Mouse (Mus musculus): ENCODE results near the gene Hsd3b5.
"Not testable (repeated sequence)": the region's sequence is repeated elsewhere in the genome, so short reads cannot be mapped to it uniquely, and the experiment has no call there.

Gene Hsd3b5

DNA sequence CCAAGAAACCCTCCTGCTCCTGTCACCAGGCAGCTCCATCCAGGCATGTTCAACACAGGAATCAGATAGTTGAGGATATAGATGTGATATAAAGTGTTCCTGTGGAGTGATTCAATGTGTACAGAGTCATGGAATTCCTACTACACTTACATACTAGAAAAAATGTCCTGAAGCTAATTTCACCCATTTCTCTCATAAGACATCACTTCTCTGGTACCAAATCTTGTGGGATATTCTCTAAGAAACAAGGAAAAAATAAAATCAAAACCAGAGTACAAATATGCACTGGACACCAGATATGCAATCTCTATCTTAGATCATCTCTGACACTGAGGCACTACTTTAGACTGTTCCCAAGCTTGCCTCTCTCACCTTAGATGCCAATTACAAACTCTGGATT lies at the start of gene Hsd3b5:
TSS of gene Hsd3b5 (minus strand) at position 101 of the 400 bp plus-strand sequence.
- DNase-seq (ENCODE audit: low read depth, low spot score), result no peak

- DNase-seq (ENCODE audit: low read depth, low spot score), result no peak
Measured at GRCm38 (mm10) chr3:98635145-98635544, 5.1 kb upstream of the Hsd3b5 start.

GRCm38 (mm10) chr3:98629633-98630032 lies 419 bp downstream of the Hsd3b5 start:
- no peak for DNase-seq (ENCODE audit: low read depth, low spot score)

DNA sequence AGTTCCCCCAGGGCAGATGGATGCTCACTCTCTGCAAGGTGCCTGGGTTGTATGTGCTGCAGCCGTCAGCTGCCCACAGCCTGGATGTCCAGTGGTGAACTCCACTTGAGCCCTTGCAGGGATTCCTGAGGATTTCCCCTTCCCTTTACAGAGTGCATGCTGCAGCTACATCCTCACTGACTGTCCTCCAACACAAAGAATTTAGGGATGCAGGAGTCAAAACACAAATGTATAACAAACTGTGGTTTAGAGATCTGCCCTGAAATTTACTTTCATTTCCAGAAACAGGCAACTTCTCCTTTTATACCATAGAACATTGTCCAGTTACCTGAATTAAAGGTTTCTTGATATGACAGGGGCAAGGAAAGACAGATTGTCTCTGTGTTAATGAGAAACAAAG lies 13.3 kb downstream of the Hsd3b5 start:
- not testable (repeated sequence) for DNase-seq (ENCODE audit: low read depth, low spot score)

DNA sequence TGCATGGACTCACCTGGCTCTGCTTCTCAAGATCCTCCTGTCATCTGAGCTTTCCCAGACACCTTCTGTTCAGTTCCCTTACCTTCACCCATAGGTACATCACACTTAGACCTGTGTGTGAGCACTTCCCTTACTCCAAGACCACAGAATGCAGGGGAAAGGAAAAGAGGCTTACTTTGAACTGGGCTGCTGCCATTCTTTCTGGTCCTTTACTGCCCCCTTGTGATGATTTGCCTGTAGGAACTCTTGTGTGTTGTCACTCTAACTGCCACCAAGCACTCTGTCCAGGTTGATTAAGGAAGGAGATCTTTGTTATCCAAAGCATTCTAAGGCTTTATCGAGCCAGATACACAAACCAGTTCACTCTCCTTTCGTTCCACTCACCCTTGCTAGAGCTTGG lies 13.8 kb downstream of the Hsd3b5 start:
- not testable (repeated sequence) for DNase-seq (ENCODE audit: low read depth, low spot score)

DNA sequence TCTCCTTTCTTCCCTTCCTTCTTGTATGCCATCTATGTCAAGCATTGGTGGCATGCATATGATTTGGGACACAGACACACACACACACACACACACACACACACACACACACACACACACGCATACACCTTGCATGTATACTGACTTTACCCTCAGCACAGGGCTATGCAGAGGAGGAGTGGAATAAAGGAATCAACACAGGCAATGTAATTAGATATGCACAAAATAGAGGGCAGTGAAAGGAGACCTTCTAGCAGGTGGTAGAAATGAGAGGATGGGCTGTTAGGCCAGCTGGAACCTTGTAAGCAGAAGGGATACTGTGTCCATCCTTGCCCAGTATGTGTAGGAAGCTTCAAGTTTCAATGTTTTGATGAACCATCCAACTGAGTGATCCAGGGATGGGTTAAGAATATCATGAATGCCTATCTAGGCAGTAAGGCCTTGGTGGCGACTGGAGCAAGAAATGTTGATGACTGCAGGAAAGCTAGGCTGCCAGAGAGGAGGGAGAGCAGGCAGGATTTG lies 15.6 kb downstream of the Hsd3b5 start:
- not testable (repeated sequence) for DNase-seq (ENCODE audit: low read depth, low spot score)

DNA sequence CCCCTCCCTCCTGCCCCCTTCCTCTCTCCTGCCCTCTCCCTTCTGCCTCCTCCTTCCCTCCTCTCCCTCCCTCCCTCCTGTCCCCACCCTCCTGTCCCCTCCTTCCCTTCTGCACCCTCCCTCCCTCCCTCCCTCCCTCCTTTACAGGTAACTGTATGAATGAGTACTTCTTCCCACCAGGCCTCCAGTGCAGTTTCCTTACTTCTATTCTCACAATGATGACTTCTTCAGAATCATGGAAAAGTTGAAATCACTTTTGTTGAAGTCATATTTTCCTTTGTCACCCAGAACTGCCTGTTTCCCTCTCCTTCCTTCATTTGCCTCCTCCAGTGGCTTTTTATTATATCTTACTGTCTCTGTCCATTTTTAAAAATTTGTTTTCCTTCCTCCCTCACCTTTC lies 16.1 kb downstream of the Hsd3b5 start:
- DNase-seq (ENCODE audit: low read depth, low spot score), result no peak

DNA sequence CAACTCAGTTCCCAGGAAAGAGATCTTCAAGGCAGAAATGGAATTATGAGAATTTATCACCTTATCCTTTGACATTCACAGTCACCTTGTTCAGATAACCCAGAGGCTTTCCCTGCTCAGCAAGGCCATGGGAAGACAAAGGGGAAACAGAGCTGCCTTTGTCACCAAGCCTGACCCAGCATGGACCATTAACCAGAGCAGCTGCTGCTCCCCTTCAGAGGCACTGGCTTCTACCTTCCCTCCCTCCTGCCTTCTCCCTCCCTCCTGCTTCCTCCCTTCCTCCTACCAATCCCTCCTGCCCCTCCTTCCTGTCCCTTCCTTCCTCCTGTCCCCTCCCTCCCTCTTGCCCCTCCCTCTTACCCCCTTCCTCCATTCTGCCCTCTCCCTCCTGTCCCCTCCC lies 16.5 kb downstream of the Hsd3b5 start:
- not testable (repeated sequence) for DNase-seq (ENCODE audit: low read depth, low spot score)

DNA sequence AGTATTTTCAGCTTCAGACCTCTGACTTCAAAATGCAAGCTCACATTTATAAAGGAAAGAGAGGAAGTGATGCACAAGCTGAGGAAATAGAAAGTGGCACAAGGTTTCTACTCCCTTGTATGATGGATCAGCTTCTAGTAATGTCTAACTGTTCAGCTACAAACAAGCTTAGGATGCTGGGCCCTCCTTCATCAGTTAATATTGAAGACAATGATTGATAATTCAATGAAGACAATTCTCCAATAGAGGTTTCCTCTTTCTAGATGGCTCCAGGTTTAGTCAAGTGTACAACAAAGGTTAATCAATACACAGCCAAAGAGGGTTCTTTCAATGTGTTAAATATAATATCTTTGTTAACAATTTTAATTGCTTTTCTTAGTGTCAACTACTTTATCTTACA lies 41.3 kb downstream of the Hsd3b5 start, which contains the start of gene Gm10681:
TSS of gene Gm10681 (minus strand) at position 101 of the 400 bp plus-strand sequence.
- no peak for DNase-seq (ENCODE audit: low read depth, low spot score)

DNA sequence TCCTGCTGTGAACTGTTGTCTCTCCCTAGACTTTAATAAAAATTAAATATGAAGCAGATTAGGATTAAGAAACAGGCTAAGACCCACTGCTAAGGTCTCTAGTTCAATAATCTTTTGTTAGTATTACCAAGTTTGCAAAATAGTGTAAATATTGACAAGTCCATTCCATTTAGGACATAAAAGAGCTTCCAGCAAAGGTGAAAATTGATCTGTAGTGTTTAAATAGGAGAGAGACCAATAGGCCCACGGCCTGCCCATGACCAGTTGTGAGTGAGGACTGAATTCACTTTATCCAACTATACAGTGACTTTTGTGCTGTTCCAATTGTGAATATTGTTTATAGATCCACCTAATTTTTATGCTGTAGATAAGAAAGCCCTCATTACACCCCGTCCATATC lies 42.3 kb downstream of the Hsd3b5 start:
- no peak for DNase-seq (ENCODE audit: low read depth, low spot score)

GRCm38 (mm10) chr3:98582622-98583021 lies 47.4 kb downstream of the Hsd3b5 start:
- DNase-seq (ENCODE audit: low read depth, low spot score), result not testable (repeated sequence)

DNA sequence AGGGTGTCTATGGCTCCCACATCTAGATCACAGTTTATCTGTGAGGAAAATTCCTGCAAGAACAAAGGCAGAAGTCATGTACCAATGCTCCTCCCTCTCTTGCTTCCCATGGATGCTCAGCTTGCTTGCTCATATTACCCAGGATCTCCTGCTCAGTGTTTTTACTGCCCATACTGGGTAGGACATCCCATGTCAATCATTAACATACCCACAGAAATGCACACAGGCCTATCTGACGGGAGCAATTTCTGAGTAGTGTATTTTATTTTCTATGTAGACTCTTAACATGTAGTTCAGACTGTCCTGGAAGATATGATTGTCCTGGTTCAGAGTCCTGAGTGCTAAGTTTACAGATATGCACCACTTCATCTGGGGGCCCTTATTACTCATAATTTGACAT lies 47.9 kb downstream of the Hsd3b5 start:
- not testable (repeated sequence) for DNase-seq (ENCODE audit: low read depth, low spot score)

DNA sequence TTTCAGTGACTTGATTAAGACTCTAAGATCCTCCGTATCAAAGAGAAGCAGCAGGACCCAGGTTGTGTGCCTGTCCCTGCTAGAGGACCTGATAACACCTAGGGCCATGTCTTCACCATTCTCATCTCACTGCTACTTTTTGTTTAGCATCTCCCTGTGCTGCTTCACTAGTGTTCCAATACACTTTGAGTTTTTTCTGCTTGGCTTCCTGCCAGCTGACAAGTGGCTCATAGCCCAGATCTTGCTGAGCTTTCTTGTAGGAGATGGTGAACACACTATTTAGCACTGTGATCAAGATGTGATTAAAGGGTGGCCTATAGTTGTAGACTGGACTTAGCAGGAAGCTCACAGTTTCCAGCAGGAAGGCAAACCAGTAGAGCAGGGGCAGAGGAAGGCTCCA lies 49.0 kb downstream of the Hsd3b5 start:
- not testable (repeated sequence) for DNase-seq (ENCODE audit: low read depth, low spot score)
